Mouse (Mus musculus): ENCODE data around the gene Herc3.
"Not testable (repeated sequence)": the region's sequence is repeated elsewhere in the genome, so short reads cannot be mapped to it uniquely, and the experiment has no call there.

The Herc3 gene

GRCm38 (mm10) chr6:58862446-58862993 is 31.3 kb downstream of the Herc3 start:
- no peak for DNase-seq

GRCm38 (mm10) chr6:58863631-58864235 is 32.5 kb downstream of the Herc3 start:
- DNase-seq = no peak

GRCm38 (mm10) chr6:58867858-58868257 is 36.6 kb downstream of the Herc3 start:
- DNase-seq = not testable (repeated sequence)

- DNase-seq = no peak
These were observed 48.3 kb downstream of the Herc3 start for GRCm38 (mm10) chr6:58879572-58879971.

GRCm38 (mm10) chr6:58879987-58880386 is 48.7 kb downstream of the Herc3 start:
- DNase-seq = no peak

GRCm38 (mm10) chr6:58880861-58881260 is 49.6 kb downstream of the Herc3 start:
- no peak for DNase-seq

GRCm38 (mm10) chr6:58881363-58881762 is 50.1 kb downstream of the Herc3 start:
- no peak for DNase-seq

- DNase-seq = no peak
These were observed 51.0 kb downstream of the Herc3 start for GRCm38 (mm10) chr6:58882271-58882670.

GRCm38 (mm10) chr6:58889917-58890316 is 58.7 kb downstream of the Herc3 start:
- no peak for DNase-seq

GRCm38 (mm10) chr6:58893307-58893706 is 62.0 kb downstream of the Herc3 start:
- DNase-seq = no peak

GRCm38 (mm10) chr6:58894994-58895393 is 63.7 kb downstream of the Herc3 start:
- no peak for DNase-seq

- no peak for DNase-seq
These were observed 65.4 kb downstream of the Herc3 start for GRCm38 (mm10) chr6:58896648-58897047.

- DNase-seq = no peak
These were observed 67.8 kb downstream of the Herc3 start for GRCm38 (mm10) chr6:58899076-58899475.

GRCm38 (mm10) chr6:58900536-58900935 is 69.3 kb downstream of the Herc3 start:
- no peak for DNase-seq

GRCm38 (mm10) chr6:58903171-58903570 is 71.9 kb downstream of the Herc3 start:
- no peak for DNase-seq

- no peak for DNase-seq
These were observed 73.3 kb downstream of the Herc3 start for GRCm38 (mm10) chr6:58904551-58904950.

- DNase-seq = peak; percentile 61
These were observed 75.6 kb downstream of the Herc3 start, which contains the start of gene Nap1l5 for GRCm38 (mm10) chr6:58906852-58907261. Gene Nap1l5, minus strand, starts transcription at chr6:58907076.

GRCm38 (mm10) chr6:58907336-58907735 is 76.1 kb downstream of the Herc3 start:
- DNase-seq = no peak

- no peak for DNase-seq
These were observed 76.5 kb downstream of the Herc3 start for GRCm38 (mm10) chr6:58907791-58908190.

GRCm38 (mm10) chr6:58912842-58913241 is 81.6 kb downstream of the Herc3 start:
- no peak for DNase-seq

- DNase-seq = no peak
These were observed 82.3 kb downstream of the Herc3 start for GRCm38 (mm10) chr6:58913551-58913950.

GRCm38 (mm10) chr6:58913971-58914370 is 82.7 kb downstream of the Herc3 start:
- DNase-seq = no peak

GRCm38 (mm10) chr6:58916498-58916897 is 85.2 kb downstream of the Herc3 start:
- no peak for DNase-seq

GRCm38 (mm10) chr6:58920735-58921134 is 89.5 kb downstream of the Herc3 start:
- no peak for DNase-seq

- no peak for DNase-seq
These were observed 90.4 kb downstream of the Herc3 start for GRCm38 (mm10) chr6:58921623-58922022.
